Mouse (Mus musculus): Measurements from ENCODE around the gene Thnsl2.

- no peak for TF ChIP-seq CTCF (IDR thresholded peaks at IDR 0.05; ENCODE audit: low read depth, low read length)
- no peak for TF ChIP-seq TAL1 (conservative IDR thresholded peaks at IDR 0.05; ENCODE audit: low read depth, low read length)
- TF ChIP-seq GATA1 (IDR thresholded peaks at IDR 0.05; ENCODE audit: borderline replicate concordance, low read length), result no peak
- TF ChIP-seq GATA2 (IDR thresholded peaks at IDR 0.05; ENCODE audit: borderline replicate concordance, low read depth, low read length), result no peak
Measured at GRCm38 (mm10) chr6:71164394-71164793, 20.2 kb upstream of the Thnsl2 start.
